Mouse (Mus musculus) lung, postnatal 10 days (tissue): ENCODE data around the gene Aatf.
A peak's percentile ranks its signal among the peaks of the same experiment; 100 is the strongest.
"Not testable (repeated sequence)": the region's sequence is repeated elsewhere in the genome, so short reads cannot be mapped to it uniquely, and the experiment has no call there.

Experiments
- DNase-seq: peaks from one replicate; pipeline ENCODE4 v3.0.0; 2021

Aatf gene

DNA sequence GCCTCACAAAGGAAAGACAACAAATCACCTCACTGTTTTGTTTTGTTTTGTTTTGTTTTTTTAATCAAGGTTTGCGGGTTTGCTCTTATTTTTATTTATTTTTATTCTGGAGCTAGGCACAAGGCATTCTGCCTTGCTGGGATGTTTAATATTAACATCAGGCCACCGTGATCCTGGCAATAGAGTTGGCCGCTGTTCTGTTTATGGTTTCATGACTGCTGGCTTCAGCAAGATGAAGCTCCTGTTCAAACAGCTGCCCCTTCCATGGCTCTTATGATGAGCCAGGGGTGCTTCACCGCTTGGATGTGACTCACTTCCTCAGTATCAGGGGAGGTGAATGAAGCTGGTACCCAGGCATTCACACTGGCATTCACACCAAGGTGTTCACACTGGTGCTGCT is 83.0 kb downstream of the Aatf start:
- no peak for DNase-seq

DNA sequence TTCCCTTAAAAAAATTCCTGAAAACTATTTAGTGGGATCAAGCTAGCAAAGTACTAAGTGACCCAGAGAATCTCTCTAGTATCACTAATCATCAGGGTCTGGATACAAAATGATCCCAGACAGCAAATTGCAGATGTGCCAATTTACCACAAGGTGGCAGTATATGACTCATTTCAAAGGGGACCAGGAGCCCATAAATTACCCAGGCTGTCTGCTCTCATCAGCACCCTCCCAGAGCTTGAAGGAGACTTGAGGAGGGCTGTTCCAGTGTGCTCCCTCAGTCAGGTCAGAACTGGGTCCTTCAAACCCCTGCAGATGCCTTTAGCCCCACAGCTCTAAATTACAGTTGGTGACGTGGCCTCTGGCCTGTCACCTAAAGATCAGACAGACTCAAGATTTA is 83.7 kb downstream of the Aatf start:
- peak; percentile 50 for DNase-seq

DNA sequence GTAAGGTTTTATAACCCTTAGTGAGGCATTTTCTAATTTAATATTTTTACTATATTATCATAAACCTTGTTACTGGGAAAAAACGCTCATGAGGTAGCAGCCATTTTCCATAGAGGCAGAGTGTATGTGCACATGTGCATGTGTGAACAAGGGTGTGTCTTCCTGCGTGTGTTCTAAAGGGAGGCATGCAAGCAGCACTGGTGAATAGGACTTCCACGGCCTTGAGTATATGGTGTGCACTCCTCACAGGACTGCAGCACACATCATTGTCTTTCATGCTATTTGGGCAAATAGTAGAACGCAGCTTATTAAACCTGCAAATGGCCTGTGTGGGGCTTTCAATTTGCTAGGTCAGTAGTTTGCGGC is 86.7 kb downstream of the Aatf start:
- no peak for DNase-seq

DNA sequence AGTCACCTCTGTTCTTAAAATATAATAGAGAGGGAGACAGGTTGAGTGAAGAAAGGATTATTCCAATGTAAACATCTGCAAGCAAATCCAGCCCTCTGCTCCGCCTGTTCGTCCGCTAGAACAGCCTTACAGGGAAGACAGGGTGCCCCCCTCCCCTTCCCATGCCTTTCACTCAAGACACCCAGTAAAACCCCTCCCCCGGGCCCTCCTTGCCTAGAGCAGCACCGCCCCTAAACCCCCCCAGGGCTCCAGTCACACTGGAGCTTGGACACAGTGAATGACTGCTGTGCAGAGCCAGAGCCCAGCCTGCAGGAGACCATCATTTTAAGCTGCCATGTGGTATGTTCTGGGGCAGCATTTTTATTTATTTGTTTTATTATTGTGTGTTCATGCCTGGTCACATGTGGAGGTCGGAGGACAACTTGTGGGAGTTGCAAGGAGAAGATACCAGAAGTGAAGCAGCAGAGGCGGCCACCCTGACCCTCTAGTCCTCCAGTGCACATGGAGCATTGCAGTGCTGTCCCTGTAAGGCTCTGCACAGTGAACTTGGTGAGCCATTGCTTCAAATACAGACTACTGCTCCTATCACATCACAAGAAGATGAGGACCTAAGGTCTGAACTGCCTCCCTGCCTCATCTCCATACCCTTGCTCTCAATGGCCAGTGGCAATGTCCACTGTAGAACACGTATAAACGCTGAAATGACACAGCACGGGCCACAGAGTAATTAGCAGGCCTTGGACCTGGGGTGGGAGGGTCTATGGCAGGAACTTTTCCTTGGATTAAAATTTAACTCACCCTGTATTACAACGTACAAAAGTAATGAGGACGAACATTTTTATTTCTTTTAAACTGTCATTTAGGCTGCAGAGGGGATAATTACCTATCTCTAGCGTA is 87.3 kb downstream of the Aatf start:
- DNase-seq = peak; percentile 4

DNA sequence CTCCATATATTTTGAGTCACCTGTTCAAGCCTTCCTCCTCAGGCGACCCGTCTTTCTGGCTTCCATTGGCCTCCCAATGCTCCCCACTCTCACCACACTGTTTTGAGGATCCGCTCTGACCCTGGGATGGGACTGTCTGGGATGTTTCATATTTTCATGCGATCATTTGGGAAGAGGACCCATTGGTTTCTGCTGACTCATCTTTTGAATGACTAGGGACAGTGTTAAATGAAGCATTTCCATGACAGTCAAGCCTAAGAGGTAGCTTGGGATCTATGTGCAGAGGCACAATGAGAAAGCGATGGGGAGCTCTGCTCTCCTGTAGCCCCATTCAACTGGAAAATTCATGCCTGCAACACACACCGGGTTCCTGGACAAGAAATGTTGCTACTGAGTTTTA is 92.5 kb downstream of the Aatf start:
- DNase-seq = no peak

DNA sequence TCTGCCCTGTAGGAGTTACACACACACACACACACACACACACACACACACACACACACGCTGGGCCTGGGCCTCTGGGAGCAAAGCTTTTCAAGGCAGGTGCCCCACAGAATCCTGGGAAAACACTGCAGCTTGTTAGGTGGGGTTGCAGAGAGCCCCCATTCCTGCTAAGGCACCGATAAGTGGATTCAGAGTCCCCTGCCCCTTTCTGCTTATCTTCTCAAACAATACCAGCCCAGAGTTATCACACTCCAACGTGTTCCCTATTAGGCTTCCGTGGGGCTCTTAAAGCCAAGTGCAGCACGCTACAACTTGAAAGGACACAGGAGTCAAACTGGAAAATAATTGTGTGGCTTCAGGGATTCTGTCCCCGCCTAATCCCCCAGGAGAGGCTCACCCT is 100.2 kb downstream of the Aatf start:
- no peak for DNase-seq

DNA sequence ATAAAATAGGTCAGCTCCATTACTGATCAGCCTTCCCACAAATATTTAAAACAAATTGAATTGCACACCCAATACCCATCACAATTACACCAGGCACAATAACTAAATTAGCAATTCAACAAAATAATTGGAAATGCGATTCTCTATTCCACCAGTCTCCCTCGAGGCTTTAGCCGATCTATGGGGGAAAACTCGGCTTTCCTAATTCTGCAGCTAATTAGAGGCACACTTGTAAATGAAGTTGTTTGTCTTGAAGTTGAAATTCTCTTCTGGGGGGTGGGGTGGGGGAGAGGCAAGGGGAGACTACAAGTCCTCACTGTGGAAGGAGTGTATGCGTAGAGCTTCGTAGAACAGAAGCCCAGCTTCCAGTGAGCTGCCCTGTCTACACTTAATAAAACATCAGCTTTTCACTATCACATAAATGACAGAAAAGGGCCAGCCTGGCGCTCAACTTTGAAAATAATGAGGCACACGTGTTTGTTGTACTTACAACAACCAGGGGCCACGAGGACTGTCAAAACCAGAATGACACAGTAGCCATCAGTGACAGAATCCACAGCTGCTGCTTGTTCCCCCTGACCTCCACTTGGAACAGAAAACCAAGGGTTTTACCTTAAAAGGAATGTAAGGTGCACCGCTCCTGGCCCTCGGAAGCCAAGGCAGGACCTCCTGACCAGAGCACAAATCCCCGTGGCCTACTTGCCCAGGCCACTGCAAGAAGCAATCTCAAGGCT is 101.0 kb downstream of the Aatf start:
- no peak for DNase-seq

DNA sequence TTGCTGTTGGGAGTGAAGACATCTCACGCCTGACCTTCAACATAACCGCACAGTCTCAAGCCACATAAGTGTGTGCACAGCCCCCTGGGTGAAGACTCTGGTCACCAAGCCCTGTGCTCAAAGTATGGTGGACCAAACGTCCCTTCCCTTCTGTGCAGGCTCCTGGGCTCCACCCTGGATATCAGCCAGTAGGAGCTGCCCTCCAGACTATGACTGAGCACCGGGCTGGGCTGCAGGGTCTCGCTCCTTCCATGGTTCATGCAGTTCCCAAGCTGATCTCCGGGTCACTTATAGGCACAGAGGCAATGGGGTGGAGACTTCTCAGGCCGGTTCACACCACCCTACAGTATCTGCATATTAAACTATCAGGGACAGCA is 101.7 kb downstream of the Aatf start:
- no peak for DNase-seq

DNA sequence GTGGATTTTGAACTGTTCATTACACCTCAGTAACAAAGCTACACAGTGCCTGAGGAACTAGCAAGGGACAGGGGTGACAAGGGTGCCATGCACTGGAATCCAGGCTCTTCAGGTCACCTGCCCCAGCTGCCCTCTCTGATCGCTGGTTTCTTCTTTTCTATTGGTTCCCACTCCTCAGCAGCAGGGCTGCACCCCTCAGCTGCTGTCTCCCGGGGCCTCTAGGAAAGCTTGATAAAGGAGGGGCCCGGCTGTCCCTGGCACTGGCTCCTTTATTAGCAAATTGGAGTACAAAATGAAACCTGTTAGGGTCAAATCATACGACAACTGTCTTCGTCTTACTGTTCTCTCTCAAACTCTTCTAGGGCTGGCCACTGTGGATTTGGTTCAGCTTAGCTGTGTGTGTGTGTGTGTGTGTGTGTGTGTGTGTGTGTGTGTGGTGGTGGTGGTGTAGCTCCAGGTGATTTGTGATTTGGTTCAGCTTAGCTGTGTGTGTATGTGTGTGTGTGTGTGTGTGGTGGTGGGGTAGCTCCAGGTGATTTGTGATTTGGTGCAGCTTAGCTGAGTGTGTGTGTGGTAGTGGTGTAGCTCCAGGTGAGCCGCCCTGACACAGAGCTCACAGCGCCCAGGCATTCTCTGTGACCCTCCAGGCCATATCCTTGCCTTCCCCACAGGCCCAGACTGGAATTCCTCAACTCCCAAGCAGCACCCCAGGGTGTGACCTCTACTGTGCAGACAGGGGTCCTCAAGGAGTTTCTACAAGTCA is 102.3 kb downstream of the Aatf start:
- DNase-seq = no peak

DNA sequence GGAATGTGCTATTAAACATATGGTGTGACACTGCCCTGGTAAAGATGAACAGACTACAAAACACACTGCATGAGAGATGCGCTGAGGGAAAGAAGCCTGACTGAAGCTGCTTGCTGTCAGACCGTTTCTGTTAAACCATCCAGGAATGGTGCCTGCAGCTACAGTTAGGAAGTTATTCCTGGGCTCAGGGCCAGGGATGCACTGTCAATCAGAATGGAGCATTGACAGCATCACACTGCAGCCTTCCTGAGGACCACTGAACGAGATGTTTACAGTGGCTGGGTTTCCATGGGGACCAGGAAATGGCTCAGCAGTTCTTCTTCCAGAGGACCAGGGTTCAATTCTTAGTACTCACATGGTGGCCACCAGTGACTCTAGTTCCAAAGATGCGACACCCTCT is 102.9 kb downstream of the Aatf start:
- DNase-seq = no peak

DNA sequence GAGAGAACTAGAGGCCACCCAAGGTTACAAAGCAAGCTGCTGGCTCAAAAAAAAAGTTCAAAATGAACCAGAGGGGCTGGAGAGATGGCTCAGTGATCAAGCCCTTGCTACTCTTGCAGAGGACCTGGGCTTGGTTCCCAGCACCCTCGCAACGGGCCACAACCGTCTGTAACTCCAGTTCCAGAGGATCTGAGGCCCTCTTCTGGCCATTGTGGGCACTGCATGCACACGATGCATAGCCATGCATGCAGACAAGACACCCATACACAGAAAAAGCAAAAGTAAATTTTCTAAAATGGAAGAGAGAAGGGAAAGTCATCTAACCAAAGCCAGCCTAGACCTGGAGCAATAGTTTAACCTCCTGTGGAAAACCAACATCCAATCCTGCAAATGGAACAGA is 106.6 kb downstream of the Aatf start:
- no peak for DNase-seq

DNA sequence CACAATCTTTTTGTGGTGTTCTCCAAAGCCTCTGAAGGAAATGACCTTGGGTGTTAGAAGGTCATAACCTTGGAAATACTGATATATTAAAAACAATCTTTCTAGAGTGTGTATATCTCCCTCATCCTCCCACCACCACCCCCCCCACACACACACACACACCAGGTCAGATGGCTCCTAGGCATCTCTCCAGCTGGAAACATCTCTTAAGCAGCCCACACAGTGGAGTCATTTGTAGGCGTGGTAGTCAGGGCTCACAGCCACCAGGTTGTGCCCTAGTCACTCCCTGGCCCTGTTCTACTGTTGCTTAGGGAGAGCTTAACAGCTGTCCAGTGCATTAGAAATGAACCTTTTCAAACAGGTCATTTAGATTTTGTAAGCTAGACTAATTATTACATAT is 118.3 kb downstream of the Aatf start:
- DNase-seq = peak; percentile 33

DNA sequence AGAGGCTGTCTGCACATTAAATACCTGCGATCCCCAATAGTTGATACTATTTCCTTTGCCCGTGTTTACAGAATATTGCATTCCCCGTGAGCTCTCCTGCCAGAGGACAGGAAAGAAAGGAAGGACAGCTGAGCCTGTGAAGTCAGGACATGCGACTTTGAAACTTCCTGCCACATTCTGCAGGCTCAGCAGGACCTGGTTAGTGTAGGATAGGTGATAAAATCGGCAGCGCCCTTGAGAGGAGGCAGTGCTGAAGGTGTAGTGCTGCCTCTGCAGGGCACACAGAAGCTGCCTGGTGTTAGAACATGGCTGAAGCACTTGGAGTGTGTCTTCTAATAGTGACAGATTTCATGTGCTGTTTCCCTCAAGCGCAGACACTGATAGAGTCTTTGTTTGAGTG is 119.8 kb downstream of the Aatf start:
- DNase-seq = no peak

DNA sequence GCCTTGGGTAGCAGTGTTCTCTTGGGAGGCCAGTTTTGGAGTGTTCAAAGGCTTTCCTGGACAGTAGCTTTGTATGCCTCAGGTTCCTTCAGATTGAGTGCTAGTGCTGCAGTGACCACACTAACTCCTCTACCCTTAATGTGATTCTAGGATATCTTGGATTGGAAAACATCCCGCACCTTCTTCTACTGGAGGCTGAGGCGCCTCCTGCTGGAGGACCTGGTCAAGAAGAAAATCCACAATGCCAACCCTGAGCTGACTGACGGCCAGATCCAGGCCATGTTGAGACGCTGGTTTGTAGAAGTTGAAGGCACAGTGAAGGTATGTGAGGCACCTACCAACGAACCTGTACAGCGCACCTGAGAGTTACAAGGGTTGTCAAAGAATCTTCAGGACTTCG is 121.3 kb downstream of the Aatf start:
- DNase-seq = not testable (repeated sequence)

DNA sequence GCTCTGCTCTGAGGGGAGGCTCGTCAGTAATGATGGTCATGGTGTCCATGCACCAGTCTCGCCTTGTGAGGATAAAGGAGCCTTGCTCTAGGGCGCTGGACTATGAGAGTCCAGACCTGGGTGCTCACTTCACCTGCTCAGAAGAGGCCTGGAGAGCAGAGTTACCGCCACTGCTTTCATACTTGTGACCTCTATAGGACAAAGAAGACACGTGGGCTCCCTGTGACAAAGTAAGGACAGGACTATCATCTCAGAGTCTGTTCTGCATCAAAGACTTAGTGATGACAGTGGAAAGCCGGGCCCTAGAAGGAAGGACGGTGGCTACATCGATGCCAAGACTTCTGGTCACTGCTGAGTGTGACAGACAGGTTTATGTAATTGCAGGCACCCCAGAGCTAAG is 122.2 kb downstream of the Aatf start:
- no peak for DNase-seq

DNA sequence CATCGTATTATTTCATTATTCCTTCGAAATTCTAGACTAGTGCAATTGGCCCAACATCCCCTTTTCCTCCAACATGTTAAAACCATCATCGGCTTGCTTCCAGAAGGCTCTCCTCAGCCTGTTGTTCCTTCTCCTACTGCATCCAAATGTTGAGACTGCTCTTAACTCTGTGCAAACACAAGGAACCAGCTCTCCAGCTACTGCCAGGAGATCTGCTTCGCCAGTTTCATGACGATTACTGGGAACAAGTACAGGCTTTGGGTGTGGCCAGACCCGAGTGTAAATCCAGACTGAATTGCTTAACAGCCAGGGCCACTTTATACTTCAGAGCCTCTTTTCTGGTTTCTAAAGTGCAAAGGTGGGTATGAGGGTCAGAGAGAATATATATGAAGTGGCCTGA is 124.0 kb downstream of the Aatf start:
- peak; percentile 46 for DNase-seq

DNA sequence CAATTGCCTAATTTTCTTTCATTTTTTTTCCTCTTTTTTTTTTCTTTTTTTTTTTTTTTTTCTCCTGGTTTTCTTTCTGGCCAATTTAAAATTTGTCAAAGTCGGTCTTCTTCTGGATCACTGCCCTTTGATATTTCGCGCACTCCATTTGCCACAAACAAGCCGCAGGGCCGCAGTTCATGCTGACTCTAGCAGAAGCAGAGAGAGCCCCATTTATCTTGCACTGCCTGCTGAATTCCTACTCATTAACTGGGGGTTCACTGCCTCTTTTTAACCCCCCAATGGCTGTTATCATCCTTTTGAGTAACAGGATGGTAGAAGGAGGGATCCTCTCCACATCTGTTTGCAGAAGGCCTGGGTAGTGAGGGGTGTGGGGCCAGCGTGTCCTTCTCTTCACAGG is 129.4 kb downstream of the Aatf start:
- DNase-seq = no peak

DNA sequence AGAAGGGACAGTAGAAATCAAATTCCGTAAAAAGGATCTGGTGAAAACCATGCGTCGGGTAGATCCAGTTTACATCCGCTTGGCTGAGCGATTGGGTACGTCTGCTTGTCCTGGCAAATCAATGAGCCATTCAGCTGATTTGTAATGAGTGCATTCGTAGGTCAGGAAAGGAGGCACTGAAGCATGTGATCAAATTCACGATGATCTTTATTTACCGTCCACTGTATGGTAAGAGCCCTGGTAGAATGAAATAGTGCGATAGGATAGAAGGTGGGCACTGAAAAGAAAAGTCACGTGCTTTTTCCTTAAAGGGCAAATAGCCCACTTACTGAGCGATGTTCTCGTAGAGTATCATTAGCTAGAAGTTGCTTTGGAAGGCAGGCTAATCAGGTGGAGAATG is 130.9 kb downstream of the Aatf start:
- no peak for DNase-seq

DNA sequence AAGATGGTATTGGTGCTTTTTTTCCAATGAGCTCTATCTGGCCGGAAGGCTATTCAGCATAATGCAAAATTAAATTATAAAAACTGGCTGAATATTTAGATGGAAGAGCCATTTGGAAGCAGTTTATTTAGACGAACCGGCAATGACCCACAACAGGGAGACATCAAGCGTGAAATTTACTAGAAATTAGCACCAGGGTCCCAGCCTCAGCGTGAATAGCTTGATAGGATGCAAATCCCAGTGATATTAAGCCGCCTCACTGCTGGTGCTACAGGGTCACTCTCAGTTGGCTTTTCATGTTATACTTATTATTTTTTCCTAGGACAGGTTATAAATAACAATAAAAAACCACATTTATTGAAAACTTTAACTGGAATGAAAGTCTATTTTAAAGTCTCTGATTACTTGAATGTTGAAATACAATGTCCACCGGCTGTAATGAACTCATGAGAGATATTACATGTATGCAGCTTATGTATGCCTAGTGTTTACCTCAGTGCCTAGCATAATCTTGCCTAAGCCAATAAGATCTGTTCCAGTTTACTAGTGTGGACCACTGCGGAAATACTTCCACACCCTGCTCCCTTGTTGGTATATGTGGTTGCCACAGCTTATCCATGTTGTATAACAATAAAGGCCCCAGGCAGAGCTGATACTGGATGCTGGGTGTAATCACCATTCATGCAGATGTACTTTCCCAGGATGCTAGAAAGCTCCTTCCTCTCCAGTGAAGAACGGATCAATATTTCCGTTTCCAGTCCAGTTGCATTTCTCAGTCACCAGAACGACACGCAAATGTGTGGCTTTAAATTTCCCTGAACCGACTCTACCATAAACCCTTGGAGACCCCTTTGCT is 136.6 kb downstream of the Aatf start:
- DNase-seq = no peak

DNA sequence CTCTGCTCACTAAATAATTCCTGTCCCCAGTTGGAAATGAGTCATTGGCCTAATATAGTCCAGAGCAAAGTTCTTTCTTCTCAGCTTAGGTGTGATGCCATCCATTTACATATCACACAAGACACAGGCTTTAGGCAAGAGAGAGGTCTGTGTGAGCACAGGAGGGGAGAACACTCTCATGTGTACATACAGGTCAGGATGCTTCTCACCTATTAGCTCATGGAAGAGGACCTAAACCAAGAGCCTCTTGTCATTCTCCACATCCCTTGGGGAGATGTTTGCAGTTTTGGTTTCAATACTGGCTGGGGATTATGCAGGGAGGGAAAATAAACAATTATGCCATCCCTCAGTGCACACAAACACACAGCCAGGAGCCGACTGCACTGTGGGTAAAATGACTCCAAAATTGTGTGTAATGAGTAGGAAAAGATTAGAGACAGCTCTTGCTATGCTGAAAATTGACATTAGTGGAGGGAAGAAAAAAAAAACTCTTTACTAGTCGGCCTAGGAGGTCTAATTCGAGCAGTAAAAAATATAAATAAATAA is 137.3 kb downstream of the Aatf start:
- DNase-seq = no peak

DNA sequence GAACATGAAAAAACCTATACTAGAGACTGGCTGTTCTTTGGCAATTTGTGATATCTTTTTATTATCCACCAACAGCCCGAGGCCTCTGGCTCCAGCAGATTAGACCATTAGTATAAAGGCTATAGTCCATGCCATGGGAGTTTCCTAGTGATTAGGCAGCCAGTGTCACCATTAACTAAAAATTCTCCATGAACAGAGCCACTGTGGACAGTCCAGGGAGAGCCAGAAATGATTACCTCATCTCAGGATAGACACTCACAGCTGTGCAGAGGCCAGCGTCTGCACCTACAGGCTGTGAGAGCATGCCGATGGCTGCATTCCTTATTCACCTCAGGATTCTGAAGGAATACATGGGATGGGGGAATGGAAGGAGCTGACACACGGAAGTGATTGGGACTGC is 140.2 kb downstream of the Aatf start:
- DNase-seq = no peak
